Mouse (Mus musculus): ENCODE measurements at regions not wholly inside any gene's neighbourhood (a gene's known extent, or its start where the extent isn't known, plus 50 kb on each side); places are given as distances from the start of the nearest gene placed in this dataset.

- TF ChIP-seq CTCF (IDR thresholded peaks at IDR 0.05; ENCODE audit: low read depth): no peak
- TF ChIP-seq EP300 (IDR thresholded peaks at IDR 0.05; ENCODE audit: low read depth): no peak
Observed at GRCm38 (mm10) chr12:45594689-45595088, 520.2 kb upstream of the Stxbp6 start.
